In the genomic region with DNA sequence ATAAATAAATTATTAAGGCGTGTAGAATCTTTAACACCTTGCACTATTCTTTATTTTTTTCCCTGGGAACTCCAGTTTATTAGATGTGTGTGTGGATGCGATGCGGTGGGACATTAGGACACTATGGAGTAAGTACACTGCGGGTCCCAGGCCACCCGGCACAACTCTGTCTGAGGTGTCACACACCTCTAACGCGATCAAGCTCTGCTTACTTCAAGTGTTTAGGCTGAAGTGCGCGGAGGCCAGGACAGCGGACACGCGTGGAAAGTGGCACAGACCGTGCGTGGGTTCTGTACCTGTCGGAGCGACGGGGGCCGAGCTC, we compare ENCODE assay signal across 7 mouse cellular contexts. TPM values are rescaled to one million over a fixed set of nuclear protein-coding genes. Genes with fewer than 3 reads are reported as not detected.
DNase-seq lines count a peak whose midpoint lies in the region; ATAC-seq and TF ChIP-seq lines count a peak whose summit lies in the region.

No protein-coding gene starts in this region.

- peak overlapping the region; percentile 96 for H3K4me3 ChIP-seq in neural tube, embryonic 11.5 days (ENCODE audit: low read depth, low read length)
- H3K4me3 ChIP-seq in forebrain, embryonic 13.5 days, result peak overlapping the region; percentile 93
- H3K4me3 ChIP-seq in limb, embryonic 14.5 days (replicated peaks; ENCODE audit: low read length), result peak overlapping the region; percentile 97
- peak overlapping the region; percentile 96 for H3K4me3 ChIP-seq in stomach, embryonic 16.5 days (replicated peaks; ENCODE audit: low read length)

- 1% methylated on average over 18 of the region's 18 CpGs for WGBS in neural tube, embryonic 11.5 days
- 1% methylated on average over 18 of the region's 18 CpGs for WGBS in forebrain, embryonic 13.5 days
- WGBS in limb, embryonic 14.5 days, result 1% methylated on average over 17 of the region's 18 CpGs
- 2% methylated on average over 18 of the region's 18 CpGs for WGBS in stomach, embryonic 16.5 days

- H3K36me3 ChIP-seq in neural tube, embryonic 11.5 days (ENCODE audit: control insufficient read depth, insufficient read depth, low read length), result no peaks in the 10 kb centered on the region
- no peaks in the 10 kb centered on the region for H3K36me3 ChIP-seq in forebrain, embryonic 13.5 days (ENCODE audit: poor library complexity, severe bottlenecking)
- H3K36me3 ChIP-seq in limb, embryonic 14.5 days (ENCODE audit: control insufficient read depth, insufficient read depth, low read length), result no peaks in the 10 kb centered on the region
- H3K36me3 ChIP-seq in stomach, embryonic 16.5 days (ENCODE audit: control insufficient read depth, insufficient read depth, low read length), result no peaks in the 10 kb centered on the region

- no peak for DNase-seq in neural tube, embryonic 11.5 days (ENCODE audit: low spot score)
- no peak for DNase-seq in neural tube, embryonic 10.5 days (ENCODE audit: extremely low spot score, low spot score)
- DNase-seq in limb, embryonic 14.5 days (ENCODE audit: low spot score), result no peak
- no peak for DNase-seq in frontal cortex, postnatal 36 days (ENCODE audit: low spot score in 2 of 2)
- no peak for DNase-seq in urinary bladder, postnatal 4 days (ENCODE audit: low spot score in 2 of 2)

- no peak for TF ChIP-seq POLR2A in limb, embryonic 14.5 days (IDR thresholded peaks at IDR 0.05; ENCODE audit: borderline replicate concordance, extremely low read depth, insufficient read depth, insufficient read length)

- H3K9ac ChIP-seq in neural tube, embryonic 11.5 days (ENCODE audit: low read length), result peak overlapping the region; percentile 97
- peak overlapping the region; percentile 89 for H3K9ac ChIP-seq in forebrain, embryonic 13.5 days
- H3K9ac ChIP-seq in limb, embryonic 14.5 days (ENCODE audit: low read depth, low read length, severe bottlenecking), result peak overlapping the region; percentile 84
- H3K9ac ChIP-seq in stomach, embryonic 16.5 days (ENCODE audit: low read length), result peak overlapping the region; percentile 92

- no peaks in the 10 kb centered on the region for H3K27me3 ChIP-seq in neural tube, embryonic 11.5 days (ENCODE audit: control insufficient read depth, insufficient read depth, low read length)
- no peaks in the 10 kb centered on the region for H3K27me3 ChIP-seq in forebrain, embryonic 13.5 days
- H3K27me3 ChIP-seq in limb, embryonic 14.5 days (ENCODE audit: control insufficient read depth, insufficient read depth, low read length), result no peaks in the 10 kb centered on the region
- H3K27me3 ChIP-seq in stomach, embryonic 16.5 days (ENCODE audit: control insufficient read depth, insufficient read depth, low read length), result no peaks in the 10 kb centered on the region

- peaks cover 13% of the 10 kb centered on the region for H3K4me1 ChIP-seq in neural tube, embryonic 11.5 days (ENCODE audit: control insufficient read depth, insufficient read depth, low read length)
- H3K4me1 ChIP-seq in forebrain, embryonic 13.5 days, result peaks cover 37% of the 10 kb centered on the region
- no peaks in the 10 kb centered on the region for H3K4me1 ChIP-seq in limb, embryonic 14.5 days (ENCODE audit: control insufficient read depth, insufficient read depth, low read length)
- peaks cover 12% of the 10 kb centered on the region for H3K4me1 ChIP-seq in stomach, embryonic 16.5 days (ENCODE audit: control insufficient read depth, insufficient read depth, low read length)

- peak overlapping the region; percentile 97; the same call in 1 of the 2 replicates for H3K27ac ChIP-seq in neural tube, embryonic 11.5 days (ENCODE audit: low read depth, low read length)
- peak overlapping the region; percentile 48; the same call in 1 of the 2 replicates for H3K27ac ChIP-seq in forebrain, embryonic 13.5 days
- H3K27ac ChIP-seq in limb, embryonic 14.5 days (replicated peaks; ENCODE audit: low read depth, low read length), result peak overlapping the region; percentile 55; the same call in 1 of the 2 replicates
- peak overlapping the region; percentile 38; the same call in 1 of the 2 replicates for H3K27ac ChIP-seq in stomach, embryonic 16.5 days (ENCODE audit: low read length)

- no peaks in the 10 kb centered on the region for H3K9me3 ChIP-seq in neural tube, embryonic 11.5 days (ENCODE audit: control insufficient read depth, low read length)
- H3K9me3 ChIP-seq in forebrain, embryonic 13.5 days (replicated peaks), result no peaks in the 10 kb centered on the region
- H3K9me3 ChIP-seq in limb, embryonic 14.5 days (ENCODE audit: control insufficient read depth, low read length), result no peaks in the 10 kb centered on the region
- H3K9me3 ChIP-seq in stomach, embryonic 16.5 days (replicated peaks; ENCODE audit: control insufficient read depth, low read length), result no peaks in the 10 kb centered on the region

- ATAC-seq in neural tube, embryonic 11.5 days (ENCODE audit: insufficient read depth, low FRiP score, low TSS enrichment), result peak; percentile 70; the same call in 1 of the 2 replicates
- ATAC-seq in forebrain, embryonic 13.5 days, result no peak
- peak; percentile 65; the same call in 1 of the 2 replicates for ATAC-seq in limb, embryonic 14.5 days (ENCODE audit: low FRiP score, low read depth)
- no peak for ATAC-seq in stomach, embryonic 16.5 days (ENCODE audit: insufficient read depth, low FRiP score)

- H3K4me2 ChIP-seq in neural tube, embryonic 11.5 days (ENCODE audit: low read depth), result peak overlapping the region; percentile 77
- H3K4me2 ChIP-seq in forebrain, embryonic 13.5 days, result peak overlapping the region; percentile 77
- peak overlapping the region; percentile 77 for H3K4me2 ChIP-seq in limb, embryonic 14.5 days (replicated peaks; ENCODE audit: low read depth, low read length, severe bottlenecking)
- peak overlapping the region; percentile 68 for H3K4me2 ChIP-seq in stomach, embryonic 16.5 days (ENCODE audit: low read depth, low read length)

RNA-seq across cellular contexts. Expression of gene E130308A19Rik, which starts 0.4 kb away (rescaled TPM):
- polyA plus RNA-seq in neural tube, embryonic 11.5 days (2014; fragmentation: Nextera tagmentation; extraction: Ambion mirVana), result 62.3 and 64.7 TPM in 2 replicates
- 39.7 and 42.0 TPM in 2 replicates for polyA plus RNA-seq in forebrain, embryonic 13.5 days (2015; fragmentation: Nextera tagmentation; extraction: Ambion mirVana)
- 7.6 and 8.2 TPM in 2 replicates for polyA plus RNA-seq in limb, embryonic 14.5 days (2012; rRNA removed)
- 17.6 and 19.7 TPM in 2 replicates for polyA plus RNA-seq in limb, embryonic 14.5 days (2014; fragmentation: Nextera tagmentation; extraction: Ambion mirVana)
- 13.0 and 13.1 TPM in 2 replicates for polyA plus RNA-seq in stomach, embryonic 16.5 days (2015; fragmentation: Nextera tagmentation; extraction: Ambion mirVana)

RNA-seq across cellular contexts. Expression of gene Hsdl2, which starts 44.3 kb away (rescaled TPM):
- polyA plus RNA-seq in neural tube, embryonic 11.5 days (2014; fragmentation: Nextera tagmentation; extraction: Ambion mirVana), result 40.3 and 44.1 TPM in 2 replicates
- 24.0 and 26.4 TPM in 2 replicates for polyA plus RNA-seq in forebrain, embryonic 13.5 days (2015; fragmentation: Nextera tagmentation; extraction: Ambion mirVana)
- 11.5 and 16.1 TPM in 2 replicates for polyA plus RNA-seq in limb, embryonic 14.5 days (2012; rRNA removed)
- polyA plus RNA-seq in limb, embryonic 14.5 days (2014; fragmentation: Nextera tagmentation; extraction: Ambion mirVana), result 19.6 and 22.8 TPM in 2 replicates
- polyA plus RNA-seq in stomach, embryonic 16.5 days (2015; fragmentation: Nextera tagmentation; extraction: Ambion mirVana), result 31.8 and 33.8 TPM in 2 replicates

Comparison
In these comparisons a context has a peak if more than half of its experiments do, and no peak if none do; other contexts are left out.
1. ATAC-seq: peak in neural tube, embryonic 11.5 days (single experiment) and limb, embryonic 14.5 days (single experiment); none in forebrain, embryonic 13.5 days (single experiment) and stomach, embryonic 16.5 days (single experiment).
2. H3K27ac ChIP-seq: peak in every context shown above with its lines; median percentile 97 in neural tube, embryonic 11.5 days; 55 in limb, embryonic 14.5 days; 48 in forebrain, embryonic 13.5 days; 38 in stomach, embryonic 16.5 days.
3. Peak in every context shown above with its lines, with median percentiles within 50 percentile points of each other: H3K4me2 ChIP-seq, H3K4me3 ChIP-seq and H3K9ac ChIP-seq.